Mouse (Mus musculus) ES-Bruce4 (cell line): ENCODE measurements around the gene Coil.

Experiments used
- CTCF ChIP-seq: IDR thresholded peaks from one replicate; pipeline ENCODE4 v1.8.1; 2011; ENCODE audit warnings: low read depth, low read length
- EP300 ChIP-seq: IDR thresholded peaks from 2 replicates; pipeline ENCODE4 v1.6.1; 2011; ENCODE audit warnings: low read depth, low read length; ENCODE audit not compliant: insufficient read depth

DNA sequence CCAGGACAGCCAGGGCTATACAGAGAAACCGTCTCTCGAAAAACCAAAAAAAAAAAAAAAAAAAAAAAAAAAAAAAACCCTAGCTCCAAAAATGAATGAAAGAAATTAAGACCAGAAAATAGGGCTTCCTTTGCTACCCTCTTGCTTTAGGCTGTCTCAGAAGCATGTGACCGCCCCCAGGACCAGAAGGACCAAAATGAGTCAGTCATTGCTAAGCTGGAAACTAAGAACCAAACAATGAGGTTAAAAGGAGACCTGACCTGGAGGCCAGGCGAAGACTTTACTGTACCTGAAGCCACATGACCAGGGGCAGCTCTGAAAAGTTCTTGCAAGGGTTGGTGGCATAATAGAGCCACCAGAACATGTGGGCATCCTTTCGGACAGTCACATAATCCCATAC, 17.9 kb upstream of the Coil start:
- TF ChIP-seq CTCF = no peak
- no peak for TF ChIP-seq EP300
